Mouse (Mus musculus) embryonic facial prominence, embryonic 13.5 days (tissue): ENCODE data around the gene Gm21693. TPM values are rescaled to one million over a fixed set of nuclear protein-coding genes. Genes with fewer than 3 reads are reported as not detected.
"Not testable (repeated sequence)": the region's sequence is repeated elsewhere in the genome, so short reads cannot be mapped to it uniquely, and the experiment has no call there.

Source experiments
- ATAC-seq: fragments of 200-750 bp; cut with Nextera tagmentation; 2 replicates; pipeline ENCODE4 v1.8.0; 2017; ENCODE audit warnings: low read depth; ENCODE audit not compliant: insufficient number of reproducible peaks, insufficient read depth, low FRiP score, low TSS enrichment
- H3K27ac ChIP-seq: fragments of 300-500 bp; sonication (generic); 2 replicates; pipeline ENCODE4 v1.5.1; 2015; ENCODE audit warnings: moderate library complexity, mild to moderate bottlenecking, inconsistent platforms
- H3K27me3 ChIP-seq: fragments of 300-500 bp; sonication (generic); 2 replicates; pipeline ENCODE4 v1.6.1; 2015; ENCODE audit warnings: mild to moderate bottlenecking, inconsistent platforms
- H3K36me3 ChIP-seq: fragments of 300-500 bp; sonication (generic); 2 replicates; pipeline ENCODE4 v1.6.1; 2015; ENCODE audit warnings: mild to moderate bottlenecking, inconsistent platforms
- H3K4me1 ChIP-seq: fragments of 300-500 bp; sonication (generic); 2 replicates; pipeline ENCODE4 v1.6.1; 2015; ENCODE audit warnings: inconsistent platforms
- H3K4me2 ChIP-seq: fragments of 300-500 bp; sonication (generic); 2 replicates; pipeline ENCODE4 v1.6.1; 2015; ENCODE audit warnings: moderate library complexity, mild to moderate bottlenecking, inconsistent platforms
- H3K4me3 ChIP-seq: fragments of 300-500 bp; sonication (generic); 2 replicates; pipeline ENCODE4 v1.5.1; 2015; ENCODE audit warnings: mild to moderate bottlenecking, inconsistent platforms
- H3K9ac ChIP-seq: fragments of 300-500 bp; sonication (generic); 2 replicates; pipeline ENCODE4 v1.6.1; 2015; ENCODE audit warnings: mild to moderate bottlenecking, inconsistent platforms
- H3K9me3 ChIP-seq: fragments of 300-500 bp; sonication (generic); 2 replicates; pipeline ENCODE4 v1.6.1; 2016; ENCODE audit warnings: inconsistent platforms
- WGBS: fragments of 180-500 bp; shearing (Covaris S2); methylation state at CpG from one replicate; pipeline ENCODE4 v1.1.7; 2015; ENCODE audit warnings: mixed read lengths; 5-methylcytosine and 5-hydroxymethylcytosine counted together
- polyA plus RNA-seq: library from polyadenylated mRNA; unstranded; fragments of >200 nt; fragmentation: Nextera tagmentation; extraction: Ambion mirVana; gene quantifications from 2 replicates; pipeline ENCODE4 v1.2.1, GENCODE M21; 2015

The Gm21693 gene
- polyA plus RNA-seq = not detected in 2 replicates

DNA sequence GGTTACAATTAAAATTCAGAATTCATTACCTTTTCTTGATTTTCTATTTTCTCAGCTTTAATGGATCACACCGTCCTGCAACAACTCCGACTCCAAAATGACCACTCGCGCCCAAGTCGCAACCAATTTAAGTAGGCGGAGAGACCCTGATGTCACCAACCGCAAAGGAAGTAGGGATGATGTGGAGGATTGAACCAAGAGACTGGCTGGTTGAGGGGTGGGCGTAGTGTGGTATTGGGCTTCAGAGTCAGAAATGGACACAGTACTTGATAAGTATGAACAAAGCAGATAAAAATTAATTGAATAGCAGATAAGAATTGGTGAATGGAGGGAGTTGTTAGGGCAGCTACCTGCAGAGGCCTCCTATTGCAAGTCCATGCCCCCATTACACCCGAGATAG is at the start of gene Gm21693:
Gene Gm21693, minus strand, starts transcription at position 101 of the 400 bp plus-strand sequence.
- not testable (repeated sequence) for H3K36me3 ChIP-seq, H3K4me3 ChIP-seq, H3K4me2 ChIP-seq, H3K9ac ChIP-seq, H3K4me1 ChIP-seq, ATAC-seq, H3K9me3 ChIP-seq, H3K27me3 ChIP-seq, H3K27ac ChIP-seq
- no CpG with 5 or more reads among the region's 9 CpGs for WGBS

DNA sequence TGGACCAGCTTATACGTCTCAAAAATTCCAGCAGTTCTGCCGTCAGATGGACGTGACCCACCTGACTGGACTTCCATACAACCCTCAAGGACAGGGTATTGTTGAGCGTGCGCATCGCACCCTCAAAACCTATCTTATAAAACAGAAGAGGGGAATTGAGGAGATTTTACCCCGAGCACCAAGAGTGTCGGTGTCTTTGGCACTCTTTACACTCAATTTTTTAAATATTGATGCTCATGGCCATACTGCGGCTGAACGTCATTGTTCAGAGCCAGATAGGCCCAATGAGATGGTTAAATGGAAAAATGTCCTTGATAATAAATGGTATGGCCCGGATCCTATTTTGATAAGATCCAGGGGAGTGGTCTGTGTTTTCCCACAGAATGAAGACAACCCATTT is 4.5 kb downstream of the Gm21693 start:
- not testable (repeated sequence) for H3K4me3 ChIP-seq, H3K27me3 ChIP-seq, H3K36me3 ChIP-seq, H3K9ac ChIP-seq, H3K9me3 ChIP-seq, H3K27ac ChIP-seq, ATAC-seq, H3K4me2 ChIP-seq, H3K4me1 ChIP-seq
- WGBS = no CpG with 5 or more reads among the region's 11 CpGs

DNA sequence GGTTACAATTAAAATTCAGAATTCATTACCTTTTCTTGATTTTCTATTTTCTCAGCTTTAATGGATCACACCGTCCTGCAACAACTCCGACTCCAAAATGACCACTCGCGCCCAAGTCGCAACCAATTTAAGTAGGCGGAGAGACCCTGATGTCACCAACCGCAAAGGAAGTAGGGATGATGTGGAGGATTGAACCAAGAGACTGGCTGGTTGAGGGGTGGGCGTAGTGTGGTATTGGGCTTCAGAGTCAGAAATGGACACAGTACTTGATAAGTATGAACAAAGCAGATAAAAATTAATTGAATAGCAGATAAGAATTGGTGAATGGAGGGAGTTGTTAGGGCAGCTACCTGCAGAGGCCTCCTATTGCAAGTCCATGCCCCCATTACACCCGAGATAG is 38.8 kb downstream of the Gm21693 start, which contains the start of gene Gm21677:
Gene Gm21677, minus strand, starts transcription at position 101 of the 400 bp plus-strand sequence.
- H3K4me3 ChIP-seq, H3K27me3 ChIP-seq, H3K9ac ChIP-seq, H3K9me3 ChIP-seq, H3K27ac ChIP-seq, H3K4me1 ChIP-seq, H3K36me3 ChIP-seq, H3K4me2 ChIP-seq, ATAC-seq: not testable (repeated sequence)
- no CpG with 5 or more reads among the region's 9 CpGs for WGBS

Other genes starting within 250 kb of the Gm21693 start
- gene Gm21677, start 38.9 kb downstream of the Gm21693 start, polyA plus RNA-seq = not detected in 2 replicates
- not detected in 2 replicates for gene Gm21704, start 64.8 kb upstream of the Gm21693 start, polyA plus RNA-seq
- not detected in 2 replicates for gene Gm21708, start 64.8 kb upstream of the Gm21693 start, polyA plus RNA-seq